Mouse (Mus musculus) spleen, adult 2 months (tissue): ENCODE results near the gene Gm10401.

Experiments used
- CTCF ChIP-seq: fragments of 200-500 bp; IDR thresholded peaks from 2 replicates; pipeline ENCODE4 v1.5.1; 2011; ENCODE audit warnings: mild to moderate bottlenecking, inconsistent platforms; ENCODE audit not compliant: insufficient read depth, insufficient read length, insufficient replicate concordance; ENCODE audit errors: extremely low read depth
- POLR2A ChIP-seq: fragments of 200-500 bp; IDR thresholded peaks from 2 replicates; pipeline ENCODE4 v1.6.1; 2011; ENCODE audit warnings: low read depth, low read length, inconsistent platforms

DNA sequence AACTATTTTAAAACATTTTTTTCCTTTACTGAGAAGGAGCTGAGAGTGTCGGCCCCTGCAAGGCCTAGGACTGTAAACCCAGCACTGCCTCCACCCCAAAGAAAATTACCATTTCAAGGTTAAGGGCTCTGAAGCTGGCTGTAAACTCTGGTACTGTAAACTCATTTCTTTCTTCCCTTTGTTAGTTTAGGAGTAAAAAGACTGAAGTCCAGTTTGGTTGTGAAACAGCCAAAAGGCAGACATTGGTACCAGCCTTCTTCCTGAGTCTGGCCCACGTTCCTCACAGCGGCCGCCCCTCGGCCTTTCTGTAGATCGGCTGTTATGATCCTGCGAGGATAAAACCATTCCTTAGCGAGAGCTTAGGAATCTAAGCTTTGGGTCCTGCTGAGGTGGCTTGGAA lies 16.4 kb upstream of the Gm10401 start:
- no peak for TF ChIP-seq CTCF
- no peak for TF ChIP-seq POLR2A
